Mouse (Mus musculus): ENCODE measurements around the gene Lrrc66.

DNA sequence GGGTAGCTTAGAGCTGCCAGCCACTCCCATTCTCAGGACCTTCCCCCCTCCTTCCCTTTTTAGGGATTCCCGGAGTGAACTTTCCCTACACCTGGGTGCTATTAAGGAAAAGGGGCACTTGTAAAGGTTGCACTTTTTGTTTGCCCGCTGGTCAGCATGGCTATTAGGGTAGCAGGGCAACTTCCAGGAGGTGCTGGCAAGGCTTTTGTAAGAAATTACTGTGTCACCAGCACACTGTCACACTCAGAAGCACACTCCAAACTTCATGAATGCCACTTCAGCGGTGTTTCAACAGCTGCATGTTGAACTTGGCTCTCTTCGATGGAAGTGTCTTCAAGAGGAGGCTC lies 19.5 kb upstream of the Lrrc66 start:
- TF ChIP-seq CTCF (IDR thresholded peaks at IDR 0.05), result no peak
- TF ChIP-seq POLR2A (IDR thresholded peaks at IDR 0.05; ENCODE audit: insufficient read depth, low read depth, low read length), result no peak
- TF ChIP-seq EP300 (IDR thresholded peaks at IDR 0.05; ENCODE audit: insufficient read depth, low read depth, low read length), result no peak

Measured in heart, adult 2 months (tissue).